Mouse (Mus musculus) brain, embryonic 14.5 days (tissue): ENCODE data around the gene Mrpl58. TPM values are rescaled to one million over a fixed set of nuclear protein-coding genes. Genes with fewer than 3 reads are reported as not detected.
"Not testable (repeated sequence)": the region's sequence is repeated elsewhere in the genome, so short reads cannot be mapped to it uniquely, and the experiment has no call there.

ENCODE experiments used
- DNase-seq: peaks from one replicate; pipeline ENCODE4 v3.0.0-alpha.2; 2011; ENCODE audit warnings: low read depth
- CTCF ChIP-seq: fragments of 200-500 bp; IDR thresholded peaks from 2 replicates; pipeline ENCODE4 v1.5.1; 2012; ENCODE audit warnings: inconsistent platforms, mild to moderate bottlenecking, moderate library complexity, borderline replicate concordance; ENCODE audit not compliant: insufficient read depth, insufficient read length; ENCODE audit errors: extremely low read depth
- POLR2A ChIP-seq: fragments of 200-500 bp; IDR thresholded peaks from 2 replicates; pipeline ENCODE4 v1.6.1; 2012; ENCODE audit warnings: mild to moderate bottlenecking, inconsistent platforms, borderline replicate concordance; ENCODE audit not compliant: poor library complexity, insufficient read depth, insufficient read length, severe bottlenecking; ENCODE audit errors: extremely low read depth
- polyA plus RNA-seq: library from polyadenylated mRNA; depleted of rRNA; stranded (reverse); fragments of >200 nt; gene quantifications from 2 replicates; pipeline ENCODE4 v1.2.3, GENCODE M21; 2012; rRNA removed

Gene Mrpl58
- polyA plus RNA-seq, 1 experiment: 115 TPM

DNA sequence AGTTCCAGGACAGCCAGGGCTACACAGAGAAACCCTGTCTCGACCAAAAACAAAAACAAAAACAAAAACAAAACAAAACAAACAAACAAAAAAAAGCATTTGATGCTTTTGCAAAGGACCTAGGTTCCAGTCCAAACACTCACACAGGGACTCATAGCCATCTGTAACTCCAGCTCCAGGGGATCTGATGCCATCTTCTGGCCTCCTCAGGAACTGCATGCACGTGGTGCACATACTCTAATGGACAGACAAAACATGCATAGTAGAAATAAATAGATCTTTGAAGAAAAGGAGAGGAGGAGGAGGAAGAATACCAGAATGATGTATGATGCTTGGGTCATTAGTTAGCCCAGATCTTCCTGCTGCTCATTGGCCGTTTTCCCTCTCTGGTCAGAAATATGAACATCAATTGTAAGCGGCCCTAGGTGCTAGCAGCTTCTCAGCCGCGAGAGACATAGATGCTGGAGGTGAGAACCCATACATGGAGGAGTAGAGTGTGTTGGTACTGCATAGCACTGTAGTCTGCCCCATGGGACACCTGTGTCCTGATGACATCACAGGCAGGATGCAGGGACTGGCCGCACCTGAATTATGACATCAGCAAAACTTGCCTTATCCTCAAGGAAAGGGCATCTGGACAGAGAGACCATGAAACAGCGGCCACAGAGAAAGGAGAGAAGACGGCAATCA, 36.5 kb downstream of the Mrpl58 start, which contains the start of gene Trim80:
Gene Trim80, plus strand, starts transcription at position 640 of the 690 bp plus-strand sequence.
- TF ChIP-seq POLR2A: no peak
- no peak; the same call in 1 of the 2 replicates for TF ChIP-seq CTCF
- no peak for DNase-seq

GRCm38 (mm10) chr11:115441417-115441816, 37.9 kb downstream of the Mrpl58 start:
- TF ChIP-seq POLR2A (no peak), CTCF (no peak)
- DNase-seq: peak; percentile 13

GRCm38 (mm10) chr11:115446906-115447305, 43.4 kb downstream of the Mrpl58 start:
- TF ChIP-seq POLR2A (no peak), CTCF (no peak)
- no peak for DNase-seq

DNA sequence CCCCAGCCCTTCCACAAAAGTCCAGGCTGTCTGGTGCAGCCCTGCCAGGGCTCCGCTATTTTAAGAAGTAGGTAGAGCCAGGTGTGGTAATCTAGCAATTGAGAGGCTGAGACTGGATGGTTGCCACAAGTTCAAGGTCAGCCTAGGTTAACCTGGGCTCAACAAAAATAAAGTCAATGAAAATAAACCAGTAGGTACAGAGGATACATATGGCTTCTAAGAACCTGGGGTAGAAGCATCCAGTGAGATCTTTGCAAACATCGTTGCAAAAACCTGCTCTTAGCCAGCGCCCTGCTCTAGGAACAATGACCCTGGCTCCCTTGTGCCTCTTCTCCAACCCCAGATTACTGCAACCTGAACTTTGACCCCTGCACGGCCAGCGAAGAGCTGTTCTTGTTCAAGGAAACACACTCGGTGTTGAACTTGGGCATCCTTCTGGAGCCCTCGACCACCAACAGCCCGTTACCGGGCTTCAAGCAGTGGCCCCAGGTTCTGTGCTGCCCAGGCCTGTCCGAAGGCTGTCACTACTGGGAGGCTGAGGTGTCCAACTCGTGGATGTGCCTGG, 43.9 kb downstream of the Mrpl58 start:
- TF ChIP-seq POLR2A (no peak), CTCF (no peak)

GRCm38 (mm10) chr11:115448075-115448474, 44.5 kb downstream of the Mrpl58 start:
- no peak for DNase-seq
- TF ChIP-seq CTCF (no peak), POLR2A (no peak)

More for the DNA sequence above, 43.9 kb downstream of the Mrpl58 start:
- no peak for DNase-seq

DNA sequence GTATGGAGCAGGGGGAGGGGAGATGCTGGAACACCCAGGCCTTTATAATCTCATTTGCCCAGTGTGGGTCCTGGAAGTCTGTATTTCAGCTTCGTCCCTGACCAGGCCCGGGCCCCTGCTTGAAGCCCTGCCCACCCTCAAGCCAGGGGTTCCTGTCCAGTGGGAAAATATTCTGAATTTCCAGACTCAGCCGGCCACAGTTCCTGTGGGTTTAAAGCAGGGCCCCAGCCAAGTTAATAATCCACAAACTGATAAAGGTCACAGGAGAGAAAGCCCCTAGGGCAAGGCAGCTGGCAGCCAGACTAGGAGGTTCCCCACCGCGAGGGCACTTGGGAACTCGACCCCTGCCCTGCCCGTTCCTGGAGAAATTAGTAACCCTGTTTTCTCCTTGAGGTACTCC, 45.4 kb downstream of the Mrpl58 start:
- DNase-seq: no peak
- TF ChIP-seq CTCF (no peak), POLR2A (no peak)

DNA sequence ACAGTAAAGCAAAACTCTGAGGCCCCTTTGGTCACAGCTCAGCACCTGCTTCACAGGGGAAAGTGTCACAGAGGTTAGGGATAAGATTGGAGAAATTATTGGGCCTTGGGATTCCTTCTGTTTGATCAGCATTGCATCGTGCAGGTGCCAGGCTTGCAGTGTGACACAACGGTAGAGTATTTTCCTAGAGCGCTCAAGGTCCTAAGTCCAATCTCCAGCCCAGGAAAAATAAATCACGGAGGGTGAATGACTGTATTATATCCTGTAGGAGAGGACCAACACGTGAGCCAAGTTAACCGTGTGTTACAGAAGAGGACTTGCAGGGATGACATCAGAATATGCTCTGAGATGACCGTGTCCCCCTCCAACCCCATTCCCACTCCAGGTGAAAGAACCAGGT, 46.6 kb downstream of the Mrpl58 start:
- TF ChIP-seq CTCF (no peak), POLR2A (no peak)
- no peak for DNase-seq

GRCm38 (mm10) chr11:115451781-115452241, 48.3 kb downstream of the Mrpl58 start:
- no peak for TF ChIP-seq POLR2A
- no peak for DNase-seq

DNA sequence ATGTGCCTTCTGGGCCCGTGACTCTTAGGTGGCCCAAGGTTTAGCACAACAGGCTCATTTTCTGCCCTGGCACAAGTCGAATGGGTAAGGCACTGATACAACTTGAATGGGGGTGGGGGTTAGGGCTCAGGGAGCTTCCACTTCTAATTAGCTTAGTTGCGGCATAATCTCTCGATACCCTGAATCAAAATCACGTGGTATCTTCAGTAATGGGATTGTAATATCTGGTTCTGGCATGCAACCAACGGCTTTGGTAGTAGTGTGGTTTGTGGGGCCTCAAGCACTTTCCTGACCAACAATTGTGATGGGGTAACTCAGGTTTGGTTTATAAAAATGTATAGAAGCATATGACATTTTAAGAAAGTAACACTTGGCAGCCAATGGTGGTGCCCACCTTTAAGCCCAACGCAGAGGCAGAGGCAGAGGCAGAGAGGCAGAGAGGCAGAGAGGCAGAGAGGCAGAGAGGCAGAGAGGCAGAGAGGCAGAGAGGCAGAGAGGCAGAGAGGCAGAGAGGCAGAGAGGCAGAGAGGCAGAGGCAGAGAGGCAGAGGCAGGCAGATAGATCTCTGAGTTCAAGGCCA, 48.8 kb downstream of the Mrpl58 start:
- DNase-seq: peak; percentile 23
- TF ChIP-seq POLR2A (no peak), CTCF (no peak)

GRCm38 (mm10) chr11:115453306-115453705, 49.8 kb downstream of the Mrpl58 start:
- no peak for DNase-seq
- TF ChIP-seq POLR2A (no peak), CTCF (no peak)

- DNase-seq: not testable (repeated sequence)
These were observed 51.3 kb downstream of the Mrpl58 start for GRCm38 (mm10) chr11:115454822-115455221.

DNA sequence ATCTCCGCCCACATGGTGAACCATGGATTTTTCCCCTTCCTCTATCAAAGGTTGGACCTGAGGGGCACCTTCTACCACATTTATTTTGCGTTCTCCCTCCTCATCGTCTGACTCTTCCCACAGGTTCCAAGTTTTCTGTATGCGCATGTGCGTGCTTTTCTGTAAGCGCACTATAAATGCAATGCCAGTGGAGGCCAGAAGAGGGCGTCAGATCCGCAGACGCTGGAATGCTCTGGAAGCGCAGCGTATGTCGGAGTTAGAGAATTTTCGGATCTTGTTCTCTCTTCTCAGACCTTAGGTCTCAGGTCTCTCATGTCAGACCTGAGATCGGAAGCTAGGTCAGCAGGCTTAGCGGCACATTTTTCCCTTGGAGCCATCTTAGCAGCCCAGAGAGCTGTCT, 52.1 kb downstream of the Mrpl58 start:
- DNase-seq: no peak
- TF ChIP-seq POLR2A (no peak), CTCF (0 out of 2 replicates have a peak, but pooled peaks have one; percentile 12)

DNA sequence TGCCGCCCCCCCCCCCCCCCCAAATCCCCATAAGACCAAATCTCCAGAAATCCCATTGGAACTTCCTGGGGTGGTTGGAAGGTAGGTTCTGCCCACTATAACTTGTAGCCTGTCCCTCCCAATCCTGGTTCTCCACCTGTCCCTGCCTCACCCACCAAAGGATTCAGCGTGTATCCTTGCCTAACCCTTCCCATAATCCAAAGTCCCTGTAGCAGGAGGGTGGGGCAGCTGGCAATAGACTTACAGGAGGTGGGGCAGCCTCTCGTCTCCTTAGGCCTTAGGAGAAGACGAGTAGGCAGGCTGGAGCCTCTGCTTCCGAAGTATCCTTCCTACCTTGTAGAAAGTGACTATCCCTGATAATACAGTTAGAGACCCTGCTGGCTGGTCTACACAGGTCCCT, 52.6 kb downstream of the Mrpl58 start:
- TF ChIP-seq POLR2A (no peak), CTCF (no peak)
- no peak for DNase-seq

DNA sequence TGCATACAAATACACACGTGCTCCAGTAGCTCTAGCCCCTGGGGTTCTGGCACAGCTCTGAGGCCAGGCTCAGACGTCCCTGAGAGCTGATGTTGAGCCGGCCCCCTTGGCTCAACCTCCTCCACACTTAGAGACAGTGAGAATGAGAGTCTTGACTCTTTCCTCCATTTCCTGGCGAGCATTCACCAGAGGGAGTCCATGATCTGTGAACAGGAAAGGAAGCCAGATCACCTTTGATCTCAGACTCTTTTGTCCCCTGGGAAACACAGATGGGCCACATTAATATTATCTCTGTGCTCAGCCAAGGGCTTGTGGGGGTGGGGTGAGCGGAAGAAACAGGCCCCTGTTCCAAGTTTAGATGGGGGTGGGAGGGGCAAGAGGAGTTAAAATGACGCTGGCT, 53.9 kb downstream of the Mrpl58 start:
- TF ChIP-seq CTCF (no peak), POLR2A (no peak)
- peak; percentile 24 for DNase-seq

- no peak for DNase-seq
- TF ChIP-seq CTCF: no peak
- TF ChIP-seq POLR2A: no peak
These were observed 57.4 kb downstream of the Mrpl58 start for GRCm38 (mm10) chr11:115460976-115461375.

GRCm38 (mm10) chr11:115461846-115462242, 58.3 kb downstream of the Mrpl58 start:
- TF ChIP-seq POLR2A (no peak), CTCF (no peak)
- DNase-seq: no peak

Other genes starting within 250 kb of the Mrpl58 start
- 31.6 and 40.5 TPM in 2 replicates for gene Slc9a3r1, start 240.4 kb upstream of the Mrpl58 start, polyA plus RNA-seq
- 7.1 and 10.7 TPM in 2 replicates for gene Tmem104, start 216.3 kb upstream of the Mrpl58 start, polyA plus RNA-seq
- 16.0 and 16.9 TPM in 2 replicates for gene Nat9, start 215.9 kb upstream of the Mrpl58 start, polyA plus RNA-seq
- gene Grin2c, start 136.5 kb upstream of the Mrpl58 start, polyA plus RNA-seq: 0.89 and 1.2 TPM in 2 replicates
- gene Fdxr, start 126.7 kb upstream of the Mrpl58 start, polyA plus RNA-seq: 26.1 and 32.4 TPM in 2 replicates
- gene Fads6, start 106.1 kb upstream of the Mrpl58 start, polyA plus RNA-seq: 1.6 and 2.4 TPM in 2 replicates
- 0.13 and 0.15 TPM in 2 replicates for gene Otop2, start 96.6 kb upstream of the Mrpl58 start, polyA plus RNA-seq
- gene Ush1g, start 81.7 kb upstream of the Mrpl58 start, polyA plus RNA-seq: 0.04 and 0.11 TPM in 2 replicates
- 0.29 and 0.64 TPM in 2 replicates for gene Otop3, start 69.0 kb upstream of the Mrpl58 start, polyA plus RNA-seq
- gene Hid1, start 36.0 kb upstream of the Mrpl58 start, polyA plus RNA-seq: 61.7 and 64.8 TPM in 2 replicates
- gene Cdr2l, start 21.8 kb upstream of the Mrpl58 start, polyA plus RNA-seq: 39.1 and 50.8 TPM in 2 replicates
- 399 and 402 TPM in 2 replicates for gene Atp5h, start 16.2 kb downstream of the Mrpl58 start, polyA plus RNA-seq
- 45.9 and 46.8 TPM in 2 replicates for gene Kctd2, start 16.4 kb downstream of the Mrpl58 start, polyA plus RNA-seq
- 0.04 and 0.12 TPM in 2 replicates for gene Trim80, start 36.8 kb downstream of the Mrpl58 start, polyA plus RNA-seq
- gene Slc16a5, start 58.7 kb downstream of the Mrpl58 start, polyA plus RNA-seq: not detected in 2 replicates
- gene Armc7, start 71.9 kb downstream of the Mrpl58 start, polyA plus RNA-seq: 12.4 and 15.1 TPM in 2 replicates
- gene Nt5c, start 88.1 kb downstream of the Mrpl58 start, polyA plus RNA-seq: 67.9 and 84.3 TPM in 2 replicates
- gene Jpt1, start 110.6 kb downstream of the Mrpl58 start, polyA plus RNA-seq: 1,229 and 1,645 TPM in 2 replicates
- 702 and 773 TPM in 2 replicates for gene Sumo2, start 132.5 kb downstream of the Mrpl58 start, polyA plus RNA-seq
- 105 and 168 TPM in 2 replicates for gene Nup85, start 160.7 kb downstream of the Mrpl58 start, polyA plus RNA-seq
- gene Mrps7, start 200.2 kb downstream of the Mrpl58 start, polyA plus RNA-seq: 35.5 and 36.7 TPM in 2 replicates
- gene Gga3, start 200.3 kb downstream of the Mrpl58 start, polyA plus RNA-seq: 43.3 and 57.1 TPM in 2 replicates
- gene Mif4gd, start 209.2 kb downstream of the Mrpl58 start, polyA plus RNA-seq: 18.0 and 19.2 TPM in 2 replicates
- gene Slc25a19, start 224.5 kb downstream of the Mrpl58 start, polyA plus RNA-seq: 55.1 and 71.1 TPM in 2 replicates